Mouse (Mus musculus): ENCODE measurements around the gene Cdc25a.
A peak's percentile ranks its signal among the peaks of the same experiment; 100 is the strongest.

Gene Cdc25a

DNA sequence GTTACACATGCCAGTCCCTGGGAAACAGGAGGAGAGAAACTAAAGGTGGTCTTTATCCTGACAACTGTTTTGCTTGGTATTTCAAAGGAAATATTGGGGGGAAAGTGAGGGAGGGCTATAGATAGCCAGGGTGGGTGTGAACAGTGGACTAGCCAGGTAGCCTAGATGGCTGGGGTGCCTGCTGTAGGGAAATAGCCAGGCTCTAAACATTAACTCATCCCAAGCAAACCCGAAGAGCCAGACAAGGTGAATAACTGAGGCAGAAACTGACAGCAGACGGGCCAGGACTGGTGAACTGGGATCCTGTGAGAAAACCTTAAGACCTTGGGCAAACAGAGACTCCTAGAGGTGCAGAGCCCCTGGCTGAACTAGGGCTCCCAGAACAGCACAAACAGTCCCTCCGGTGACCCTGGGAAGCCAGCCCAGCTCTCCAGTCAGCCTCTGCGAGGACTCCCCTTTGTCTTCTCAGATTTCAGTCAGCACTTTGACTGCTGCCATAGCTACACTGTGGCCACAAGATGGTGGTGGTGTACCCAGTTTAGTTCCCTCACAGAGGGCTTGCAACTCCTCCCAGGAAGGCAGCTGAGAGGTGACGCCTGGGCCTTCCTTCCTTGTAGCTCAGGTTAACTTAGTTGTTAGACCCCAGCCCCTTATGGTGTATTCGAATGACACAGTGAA lies 19.2 kb downstream of the Cdc25a start:
- DNase-seq, result peak in 1 of 2 experiments; percentile 48

DNA sequence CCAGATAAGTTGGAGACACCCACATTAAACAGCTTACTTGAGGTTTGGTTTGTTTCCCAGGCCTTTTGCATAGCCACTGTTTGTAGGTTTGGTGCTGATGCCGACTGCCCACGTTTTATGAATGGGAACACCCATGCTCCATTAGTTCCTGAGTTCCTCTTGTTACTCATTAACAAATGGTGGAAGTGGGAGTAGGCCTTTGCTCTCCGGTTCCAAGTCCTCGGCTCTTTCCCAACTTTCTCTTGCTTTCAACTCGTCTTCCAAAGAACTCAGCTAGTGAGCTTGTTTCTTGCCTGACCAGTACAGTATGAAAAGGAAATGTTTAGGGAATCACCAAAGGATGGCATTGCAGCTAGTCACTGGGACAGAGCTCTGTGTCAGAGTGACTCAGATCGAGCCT lies 20.2 kb downstream of the Cdc25a start:
- DNase-seq, result no peak

DNA sequence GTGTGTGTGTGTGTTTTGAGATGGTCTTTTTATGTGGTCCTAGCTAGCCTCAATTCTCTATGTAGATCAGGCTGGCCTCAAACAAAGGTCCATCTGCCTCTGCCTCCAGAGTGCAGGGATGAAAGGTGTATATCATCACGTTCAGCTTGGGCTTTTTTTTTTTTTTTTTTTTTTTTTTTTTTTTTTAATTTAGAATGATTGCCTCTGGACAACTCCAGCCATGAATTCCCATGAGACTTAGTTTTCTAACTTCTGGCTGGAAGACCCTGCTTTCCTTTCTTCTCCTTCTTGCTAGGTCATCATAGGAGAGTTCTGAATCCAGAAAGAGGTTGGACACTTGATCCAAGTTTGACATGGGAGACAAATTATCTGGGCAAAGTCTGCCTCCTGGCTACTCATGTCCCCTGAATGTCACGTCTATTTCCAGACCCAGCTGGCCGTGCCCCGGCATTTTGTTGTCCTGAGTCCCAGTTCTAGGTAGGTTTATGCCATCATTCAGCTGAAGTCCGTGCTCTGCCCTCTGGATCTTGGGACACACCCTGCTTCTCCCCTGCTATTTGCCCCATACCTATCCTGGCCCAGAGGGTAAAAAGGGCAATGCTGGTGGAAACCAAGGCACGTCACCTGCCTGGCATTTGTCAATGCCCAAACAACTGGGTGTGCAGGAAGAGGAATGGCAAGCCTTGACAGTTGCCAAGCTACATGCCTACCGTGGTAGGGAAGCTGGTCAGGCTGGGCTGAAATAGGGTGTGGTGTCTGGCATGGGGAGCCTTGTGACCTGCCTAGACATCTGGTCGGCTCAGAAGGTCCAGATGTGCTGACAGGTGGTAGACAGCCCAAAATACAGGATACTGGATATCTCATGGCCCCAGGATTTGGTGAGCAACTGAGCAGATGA lies 21.1 kb downstream of the Cdc25a start:
- no peak for DNase-seq

DNA sequence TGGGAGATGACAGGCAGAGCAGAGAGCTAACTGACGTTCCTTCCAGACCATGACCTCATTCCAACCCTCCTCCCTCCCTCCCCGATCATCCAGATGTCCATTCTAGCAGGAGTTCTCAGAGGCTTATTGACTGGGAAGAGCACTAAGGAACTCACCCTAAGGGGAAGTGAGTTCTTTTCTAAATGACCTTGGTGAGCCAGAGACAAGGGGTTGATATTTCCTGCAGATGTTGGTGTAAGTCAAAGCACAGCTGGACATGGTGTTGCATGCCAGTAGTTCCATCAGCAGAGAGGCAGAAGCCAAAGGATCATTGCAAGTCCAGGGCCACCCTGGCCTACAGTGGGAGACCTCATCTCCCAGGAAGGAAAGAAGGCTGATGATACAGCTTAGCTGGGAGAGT lies 22.6 kb downstream of the Cdc25a start:
- no peak for DNase-seq

DNA sequence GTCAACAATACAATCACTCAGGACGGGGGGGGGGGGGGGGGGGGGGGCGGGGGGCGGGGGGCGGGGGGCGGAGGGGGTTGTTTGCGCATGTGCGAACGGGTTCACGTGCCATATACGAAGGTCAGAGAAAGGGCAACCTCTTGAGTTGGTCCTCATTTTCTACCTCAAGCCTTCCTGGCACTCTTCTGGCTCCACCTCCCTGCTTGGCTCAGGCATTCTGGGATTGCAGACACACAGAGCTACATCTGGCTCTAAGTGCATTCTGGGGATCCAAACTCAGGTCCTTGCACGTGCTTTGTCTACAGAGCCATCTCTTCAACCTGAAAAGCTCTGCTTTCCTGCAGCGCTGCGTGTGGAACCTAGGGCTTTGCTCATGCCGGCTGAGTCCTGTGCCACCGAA lies 24.0 kb downstream of the Cdc25a start:
- DNase-seq, result no peak

DNA sequence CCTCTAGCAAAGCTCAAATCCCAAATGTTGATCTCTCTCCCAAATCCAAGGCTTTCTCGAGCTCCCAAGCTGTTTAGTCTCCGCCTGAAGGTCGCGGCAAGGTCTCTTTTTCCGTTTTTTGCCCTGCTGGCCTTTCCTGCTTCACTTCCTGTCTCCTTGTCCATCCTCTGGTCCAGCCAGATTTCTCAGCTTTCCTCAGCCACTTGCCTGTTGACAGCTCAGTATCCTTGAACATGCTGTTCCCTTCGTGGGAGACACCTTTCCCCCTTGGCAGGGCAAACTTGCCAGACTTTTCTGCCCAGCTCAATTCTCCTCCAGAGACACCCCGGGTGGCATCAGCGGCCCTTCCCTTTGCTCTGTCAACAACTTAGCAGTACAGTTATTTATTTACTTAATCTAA lies 24.4 kb downstream of the Cdc25a start:
- no peak for DNase-seq

DNA sequence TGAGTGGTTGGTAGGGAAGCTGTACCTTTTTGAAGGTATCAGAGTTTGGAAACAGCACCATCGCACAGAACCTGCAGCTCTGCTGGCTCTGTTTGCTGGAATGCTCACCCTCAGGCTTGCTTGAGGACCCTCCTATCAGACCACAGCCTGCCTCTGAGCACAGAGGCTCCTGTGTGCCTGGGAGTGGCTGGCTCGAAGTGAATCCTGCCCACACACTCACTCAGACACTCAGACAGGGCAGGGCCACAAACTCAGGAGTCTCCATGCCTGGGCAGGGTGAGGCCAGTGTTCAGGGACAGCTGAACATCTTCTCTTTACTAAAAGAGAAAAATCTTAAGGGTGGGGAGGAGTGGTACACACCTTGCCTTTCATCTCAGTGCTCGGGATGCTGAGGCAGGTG lies 25.2 kb downstream of the Cdc25a start:
- DNase-seq, result no peak

DNA sequence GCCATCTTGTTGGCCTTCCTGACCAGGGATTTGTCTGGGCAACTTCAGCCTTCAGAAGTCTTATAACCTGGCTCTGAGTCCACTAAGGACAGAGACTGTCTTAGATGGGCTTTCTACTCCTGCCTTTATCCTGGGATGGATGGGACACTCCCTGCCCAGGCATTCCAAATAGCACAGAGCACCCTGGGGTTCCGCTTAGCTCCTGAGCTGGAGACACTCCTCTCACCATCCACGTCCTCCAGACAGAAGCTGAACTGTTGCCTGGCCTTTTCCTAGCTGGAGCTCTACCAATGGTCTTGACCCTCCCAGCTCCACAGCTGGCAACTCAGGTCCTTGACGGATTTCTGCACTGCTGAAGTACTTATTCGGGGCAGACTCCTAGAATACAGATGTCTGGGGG lies 26.9 kb downstream of the Cdc25a start:
- no peak for DNase-seq

DNA sequence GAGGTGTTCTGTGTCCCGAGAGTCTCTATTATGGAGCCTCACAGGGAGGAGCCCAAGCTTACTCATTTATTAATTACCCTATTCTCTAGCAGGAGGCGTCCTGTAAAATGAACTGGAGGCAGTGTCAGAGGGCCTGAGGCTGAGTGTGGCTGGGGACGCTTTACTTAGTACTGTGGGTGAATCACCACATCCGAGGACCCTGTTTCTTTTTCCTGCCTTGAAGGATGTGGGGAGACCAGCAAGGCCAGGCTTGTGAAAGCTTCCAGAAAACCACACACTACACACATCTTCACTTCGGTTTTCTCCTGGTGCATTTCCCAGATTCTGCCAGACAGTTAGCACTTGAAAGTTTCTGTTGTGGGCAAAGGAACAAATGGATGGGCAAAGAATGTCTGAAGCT lies 27.4 kb downstream of the Cdc25a start:
- no peak for DNase-seq

DNA sequence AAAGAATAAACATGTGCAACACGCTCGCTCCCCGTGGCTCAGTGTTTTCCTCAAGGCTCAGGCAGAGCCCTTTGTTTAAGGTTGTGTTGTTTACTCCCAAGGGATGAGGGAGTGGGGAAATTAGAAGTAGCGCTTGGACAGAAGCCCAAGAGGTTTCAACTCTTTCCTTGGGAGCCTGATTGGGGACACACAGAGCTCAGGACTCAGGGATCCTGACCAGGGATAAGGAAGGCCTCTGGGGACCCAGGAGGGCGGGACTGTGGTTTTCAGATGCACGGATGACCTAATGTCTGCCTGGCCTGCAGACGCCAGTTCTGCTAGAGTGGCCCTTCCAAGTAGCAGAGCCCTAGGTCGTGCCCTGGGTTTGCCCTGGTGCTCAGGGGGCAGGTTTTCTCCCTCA lies 31.9 kb downstream of the Cdc25a start:
- no peak for DNase-seq

DNA sequence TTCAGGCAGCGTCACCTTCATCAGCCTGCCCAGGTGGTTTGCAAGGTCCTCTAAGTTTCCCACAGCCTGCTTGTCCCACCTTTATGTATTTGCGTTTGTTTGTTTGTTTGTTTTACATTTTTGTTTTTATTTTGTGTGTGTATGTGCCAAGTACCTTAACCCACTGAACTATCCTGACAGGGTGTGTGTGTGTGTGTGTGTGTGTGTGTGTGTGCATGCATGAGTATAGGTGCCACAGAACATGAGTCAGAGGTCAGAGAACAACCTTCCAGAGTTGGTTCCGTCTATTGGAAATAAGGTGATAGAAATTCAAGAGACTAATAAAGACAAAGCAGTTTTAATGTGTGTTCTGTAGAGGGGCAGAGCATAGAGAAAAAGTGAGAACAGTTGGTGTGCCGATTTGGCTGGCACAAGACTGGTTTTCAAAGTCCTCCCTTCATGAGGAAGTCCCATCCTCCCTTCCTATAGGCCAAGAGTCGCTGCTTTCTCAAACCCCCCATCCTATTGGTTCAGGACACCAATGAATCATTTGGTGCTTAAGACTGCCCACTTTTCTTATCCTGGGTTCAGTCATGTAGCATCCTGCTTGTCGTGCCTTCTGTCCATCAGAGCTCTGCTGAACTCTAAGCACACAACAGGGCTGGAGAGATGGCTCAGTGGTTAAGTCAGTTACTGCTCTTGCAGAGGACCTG lies 32.5 kb downstream of the Cdc25a start:
- DNase-seq, result no peak

DNA sequence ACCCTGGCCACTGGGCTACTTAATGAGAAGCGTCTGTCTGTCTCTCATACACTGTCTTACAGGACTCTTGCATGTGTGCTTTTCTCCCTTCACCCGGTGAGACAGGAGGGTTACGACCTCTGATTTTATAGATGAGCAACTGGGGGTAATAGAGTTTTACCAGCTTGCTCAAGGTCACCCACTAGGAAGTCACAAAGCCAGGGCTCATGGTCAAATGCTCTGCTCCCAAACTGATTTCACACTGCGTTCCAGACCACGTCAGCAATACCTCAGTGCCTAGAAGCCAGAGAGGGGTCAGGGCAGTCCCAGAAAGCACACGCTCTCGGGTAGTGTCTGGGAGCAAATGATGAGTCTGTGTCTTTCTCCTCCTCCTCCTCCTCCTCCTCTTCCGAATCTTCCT lies 33.7 kb downstream of the Cdc25a start:
- no peak for DNase-seq

DNA sequence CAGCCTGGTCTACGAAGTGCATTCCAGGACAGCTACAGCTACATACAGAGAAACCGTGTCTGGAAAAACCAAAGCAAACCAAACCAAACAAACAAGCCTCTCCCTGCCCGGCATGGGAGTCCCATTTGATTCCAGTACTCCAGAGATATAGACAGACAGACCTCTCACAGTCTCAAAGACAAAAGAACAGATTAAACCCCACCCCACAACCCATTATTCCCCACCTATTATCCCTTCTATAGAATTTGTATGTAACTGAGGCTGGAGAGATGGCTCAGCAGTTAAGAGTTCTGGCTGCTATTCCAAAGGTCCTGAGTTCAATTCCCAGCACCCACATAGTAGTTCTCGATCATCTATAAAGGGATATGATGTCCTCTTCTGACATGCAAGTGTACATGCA lies 34.5 kb downstream of the Cdc25a start:
- no peak for DNase-seq

DNA sequence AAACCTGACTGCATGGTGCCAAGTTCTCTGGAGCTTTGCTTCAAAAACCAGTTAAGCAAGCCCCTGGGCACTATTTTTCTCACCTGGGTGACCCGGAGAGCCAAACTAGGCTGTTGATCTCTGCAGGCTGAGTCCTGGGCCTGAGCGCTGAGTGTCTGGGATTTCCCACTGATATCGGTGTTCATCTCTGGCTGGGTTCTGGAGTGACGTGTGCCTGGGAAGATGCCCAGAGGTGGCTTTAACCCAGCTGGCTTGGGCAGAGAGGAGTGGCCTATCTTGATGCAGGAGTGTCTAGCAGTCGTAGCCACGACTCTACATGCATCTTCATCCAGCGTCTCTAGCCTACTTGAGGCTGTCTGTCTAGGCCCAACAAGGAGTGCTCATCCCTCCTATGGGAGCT lies 36.4 kb downstream of the Cdc25a start:
- DNase-seq, result no peak

DNA sequence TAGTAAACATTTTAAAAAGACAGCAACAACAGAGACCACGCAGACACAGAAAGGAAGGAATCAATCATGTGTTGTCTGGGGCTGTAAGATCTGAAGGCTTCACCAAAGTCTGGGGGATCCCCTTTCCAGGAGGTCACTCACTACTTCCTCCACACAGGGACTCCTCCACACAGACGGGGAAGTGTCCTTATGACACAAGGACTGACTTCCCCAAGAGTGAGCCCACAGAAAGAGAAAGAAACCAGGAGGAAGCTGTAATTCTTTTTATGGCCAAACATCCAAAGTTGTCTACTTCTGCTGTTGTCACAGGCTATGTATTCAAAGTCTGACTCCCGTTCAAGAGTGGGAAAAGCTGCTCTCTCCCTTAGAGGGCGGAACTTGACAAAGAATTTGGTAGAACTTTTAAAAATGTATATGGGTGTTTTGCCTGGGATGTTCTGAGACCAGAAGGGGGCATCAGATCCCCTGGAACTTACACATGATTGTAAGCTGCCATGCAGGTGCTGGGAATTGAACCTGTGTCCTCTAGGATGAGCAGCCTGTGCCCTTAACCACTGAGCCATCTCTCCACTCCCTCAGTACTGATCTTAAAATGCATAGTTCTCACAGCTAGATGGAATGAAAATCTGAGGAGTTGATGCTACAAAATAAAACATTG lies 39.0 kb downstream of the Cdc25a start:
- no peak for DNase-seq

DNA sequence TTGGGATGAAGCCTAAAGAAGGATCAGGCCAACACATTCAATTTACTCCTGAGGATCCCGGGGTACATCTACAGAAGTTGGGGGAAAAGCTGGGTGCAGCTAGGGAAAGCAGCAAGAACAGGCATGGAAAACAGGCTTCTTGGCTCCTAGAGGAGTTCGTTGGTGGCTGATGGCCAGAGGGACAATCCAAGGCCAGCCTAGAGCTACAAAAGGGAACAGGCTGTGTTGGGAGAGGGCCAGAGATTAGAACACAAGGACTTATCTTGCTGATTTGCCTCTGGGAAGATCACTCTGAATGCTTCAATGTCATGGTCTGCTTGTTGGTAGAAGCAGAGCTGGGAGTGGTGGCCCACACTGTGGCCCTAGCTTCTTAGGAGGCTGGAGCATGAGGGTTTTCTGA lies 42.6 kb downstream of the Cdc25a start:
- no peak for DNase-seq

DNA sequence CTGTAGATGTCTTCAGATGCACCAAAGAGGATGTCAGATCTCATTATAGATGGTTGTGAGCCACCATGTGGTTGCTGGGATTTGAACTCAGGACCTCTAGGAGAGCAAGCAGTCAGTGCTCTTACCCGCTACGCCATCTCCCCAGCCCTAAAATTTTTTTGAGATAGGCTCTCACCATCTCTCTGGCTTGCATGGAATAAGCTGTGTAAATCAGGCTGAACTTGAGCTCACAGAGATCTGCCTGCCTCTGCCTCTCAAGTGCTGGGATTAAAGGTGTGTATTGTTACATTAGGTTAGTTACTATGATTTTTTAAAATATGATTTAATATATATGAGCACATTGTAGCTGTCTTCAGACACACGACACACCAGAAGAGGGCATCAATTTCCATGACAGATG lies 53.8 kb downstream of the Cdc25a start:
- DNase-seq, result no peak

DNA sequence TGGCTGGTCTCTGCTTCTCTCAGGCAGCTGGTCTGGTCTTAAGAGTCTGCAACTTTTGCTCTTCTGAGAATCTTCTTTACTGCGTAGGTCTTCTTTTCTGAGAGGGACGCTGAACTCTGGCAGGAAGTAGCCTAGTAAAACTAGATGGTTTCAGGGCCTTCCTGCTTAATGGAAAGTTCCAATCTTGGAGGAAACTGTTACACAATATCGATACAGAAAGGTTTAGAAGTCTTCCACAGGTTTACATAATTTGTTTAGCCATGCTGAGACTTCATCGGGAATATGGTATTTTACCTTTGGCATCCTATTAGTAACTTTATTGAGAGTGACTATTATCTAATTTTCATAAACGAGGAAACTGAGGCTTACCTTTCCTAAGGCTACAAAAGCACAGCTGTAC lies 54.7 kb downstream of the Cdc25a start:
- DNase-seq, result no peak

DNA sequence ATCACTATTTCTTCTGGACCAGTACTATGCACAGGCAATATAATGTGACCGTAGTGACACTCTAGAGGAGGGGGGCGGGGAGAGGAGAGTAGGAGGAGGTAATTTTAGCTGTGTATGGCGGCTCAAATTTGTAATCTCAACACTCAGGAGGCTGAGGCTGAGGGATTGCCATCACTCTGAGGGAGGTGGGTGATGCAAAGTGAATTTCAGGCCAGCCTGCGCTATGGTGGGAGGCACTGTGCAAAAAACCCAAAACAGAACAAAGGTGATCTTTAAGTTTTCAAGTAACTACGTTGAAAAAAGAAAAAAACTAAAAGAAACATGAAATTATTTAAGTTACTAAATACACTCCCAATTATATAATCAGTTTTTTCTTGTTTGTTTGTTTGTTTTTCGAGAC lies 55.4 kb downstream of the Cdc25a start:
- no peak for DNase-seq

DNA sequence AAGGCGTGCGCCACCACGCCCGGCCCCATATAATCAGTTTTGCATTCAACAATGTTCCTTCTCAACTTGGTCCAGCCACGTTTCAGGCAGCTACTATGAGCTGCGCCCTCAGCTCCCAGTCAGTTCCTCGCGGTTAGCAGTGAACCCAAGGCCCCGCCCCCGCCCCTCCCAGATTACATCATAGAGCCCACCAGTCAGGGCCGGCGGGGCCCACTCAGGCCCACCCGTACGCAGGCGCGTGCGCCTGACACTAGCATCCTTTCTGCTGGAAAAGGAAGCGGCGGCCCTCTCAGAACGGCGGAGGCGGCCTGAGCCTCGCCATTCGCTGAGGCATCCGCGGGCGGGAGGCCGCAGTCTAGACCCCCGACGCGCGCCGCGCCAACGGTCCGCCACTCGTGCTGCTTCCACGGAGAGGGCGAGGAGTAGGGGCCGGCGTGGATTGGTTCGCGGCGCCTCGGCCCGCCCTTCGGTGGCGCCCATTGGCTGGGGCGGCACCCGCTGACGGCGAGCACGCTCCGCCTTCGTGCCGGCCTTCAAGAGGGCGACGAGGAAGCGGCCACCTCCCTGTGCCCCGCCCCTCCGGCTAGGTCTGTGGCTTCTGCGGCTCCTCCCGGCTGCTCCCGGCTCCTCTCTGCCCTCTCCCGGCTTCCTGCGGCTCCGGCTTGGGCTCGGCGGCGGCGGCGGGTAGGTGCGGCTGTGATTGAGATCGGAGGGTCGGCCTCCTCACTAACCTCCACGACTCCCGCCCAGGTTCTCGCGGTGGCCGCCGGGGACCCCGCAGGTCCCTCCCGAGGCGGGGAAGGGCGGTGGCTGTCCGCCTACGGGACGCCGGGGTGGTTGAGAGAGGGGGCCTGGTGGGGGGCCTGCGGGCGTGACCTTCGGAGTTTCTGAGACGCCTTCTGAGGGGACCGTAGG lies 56.1 kb downstream of the Cdc25a start, which contains the start of gene Map4:
TSS of gene Map4 (plus strand) at position 204 of the 915 bp plus-strand sequence.
- DNase-seq, result peak; percentile 95 to 97

DNA sequence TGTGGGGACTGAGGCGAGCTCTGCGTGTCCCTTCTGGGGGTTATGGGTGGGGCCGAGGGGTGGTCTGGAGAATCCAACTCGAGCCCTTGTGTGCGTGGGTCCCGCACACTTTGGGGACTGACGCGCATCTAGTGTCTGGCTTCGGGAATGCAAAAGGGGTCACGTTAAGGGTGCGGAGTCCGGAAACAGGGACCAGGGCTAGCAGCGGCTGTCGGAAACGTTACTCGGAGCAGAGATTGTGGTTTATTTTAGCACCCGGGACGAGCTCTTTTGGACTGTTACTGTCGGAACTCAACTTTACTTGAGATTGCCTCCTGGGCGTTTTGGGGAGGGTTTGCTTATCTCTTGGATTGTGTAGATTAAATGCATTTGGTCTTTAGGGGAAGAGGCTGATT lies 57.0 kb downstream of the Cdc25a start:
- DNase-seq, result peak in 1 of 2 experiments; percentile 31

DNA sequence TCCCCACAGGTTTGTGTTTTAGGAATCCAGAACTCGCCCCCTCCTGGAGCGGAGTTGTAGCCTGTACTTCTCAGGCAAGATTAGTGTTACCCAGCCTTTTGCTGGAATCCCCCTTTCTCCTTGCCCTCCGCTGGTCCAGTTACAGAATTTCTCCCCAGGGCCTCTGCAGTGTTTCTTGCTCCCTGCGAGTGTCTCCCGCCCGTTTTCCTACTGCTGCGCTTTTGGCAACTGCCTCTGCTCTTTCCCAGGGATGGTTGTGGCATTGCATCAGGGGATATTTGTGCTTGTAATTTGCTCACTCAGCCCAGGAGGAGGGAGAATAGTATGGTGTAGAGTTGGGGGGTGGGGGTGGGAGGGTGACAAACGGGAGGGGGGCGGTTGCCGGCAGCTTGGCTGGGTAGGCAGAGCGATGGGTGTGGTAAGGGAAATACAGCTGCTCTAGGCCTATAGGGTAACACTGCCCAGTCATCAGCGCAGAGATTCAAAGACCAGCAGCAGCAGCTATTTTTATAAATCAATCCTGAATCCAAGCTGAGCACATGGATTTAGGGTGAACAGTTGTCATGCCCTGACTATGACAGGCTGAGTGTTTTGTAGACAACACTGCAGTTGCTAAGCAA lies 57.5 kb downstream of the Cdc25a start:
- peak; percentile 5 to 14 for DNase-seq

All from spleen, adult 18-20 months (tissue).